Mouse (Mus musculus): ENCODE results near the gene Igfbp7. TPM values are rescaled to one million over a fixed set of nuclear protein-coding genes. Genes with fewer than 3 reads are reported as not detected.

Gene Igfbp7
- total RNA-seq, 2 experiments from 2014 or later: 435 to 466 TPM

Other genes starting within 250 kb of the Igfbp7 start
- gene Spink2, start 196.6 kb downstream of the Igfbp7 start, total RNA-seq (2021): under 1 TPM in 1 of 2 experiments, not detected in 1; 0.45 TPM
- 10 to 100 TPM; 22.6 to 27.8 TPM for gene Rest, start 142.6 kb downstream of the Igfbp7 start, total RNA-seq (2021)
- gene Noa1, start 98.0 kb downstream of the Igfbp7 start, total RNA-seq (2021): 10 to 100 TPM; 14.4 to 17.0 TPM
- 10 to 100 TPM; 33.3 to 36.2 TPM for gene Polr2b, start 97.9 kb downstream of the Igfbp7 start, total RNA-seq (2021)

Data from heart, postnatal 10 days (tissue).